Mouse (Mus musculus): Measurements from ENCODE around the gene H2-DMb2.
"Not testable (repeated sequence)": the region's sequence is repeated elsewhere in the genome, so short reads cannot be mapped to it uniquely, and the experiment has no call there.

H2-DMb2 gene

GRCm38 (mm10) chr17:34135297-34136224 lies 7.5 kb upstream of the H2-DMb2 start:
- DNase-seq (ENCODE audit: low spot score in 2 of 2) = peak; percentile 98 to 100

GRCm38 (mm10) chr17:34137601-34138000 lies 5.5 kb upstream of the H2-DMb2 start:
- no peak for DNase-seq (ENCODE audit: low spot score in 2 of 2)

GRCm38 (mm10) chr17:34138655-34139054 lies 4.5 kb upstream of the H2-DMb2 start:
- DNase-seq (ENCODE audit: low spot score in 2 of 2) = no peak

- DNase-seq (ENCODE audit: low spot score in 2 of 2) = no peak
Measured at GRCm38 (mm10) chr17:34139416-34139815, 3.7 kb upstream of the H2-DMb2 start.

GRCm38 (mm10) chr17:34140240-34140639 lies 2.9 kb upstream of the H2-DMb2 start:
- DNase-seq (ENCODE audit: low spot score in 2 of 2) = no peak

- peak in 1 of 2 experiments; percentile 58 for DNase-seq (ENCODE audit: low spot score in 2 of 2)
Measured at GRCm38 (mm10) chr17:34141448-34141847, 1.7 kb upstream of the H2-DMb2 start.

GRCm38 (mm10) chr17:34142456-34143010 lies 574 bp upstream of the H2-DMb2 start:
- DNase-seq (ENCODE audit: low spot score in 2 of 2) = no peak

GRCm38 (mm10) chr17:34143461-34143860 lies 354 bp downstream of the H2-DMb2 start:
- DNase-seq (ENCODE audit: low spot score in 2 of 2) = no peak

GRCm38 (mm10) chr17:34144221-34144620 lies 1.1 kb downstream of the H2-DMb2 start:
- not testable (repeated sequence) for DNase-seq (ENCODE audit: low spot score in 2 of 2)

- DNase-seq (ENCODE audit: low spot score in 2 of 2) = no peak
Measured at GRCm38 (mm10) chr17:34144960-34145371, 1.9 kb downstream of the H2-DMb2 start.

GRCm38 (mm10) chr17:34152923-34153322 lies 9.8 kb downstream of the H2-DMb2 start, which contains the start of gene H2-DMb1:
TSS of gene H2-DMb1 (plus strand) at chr17:34153072.
- DNase-seq (ENCODE audit: low spot score in 2 of 2) = peak in 1 of 2 experiments; percentile 69

GRCm38 (mm10) chr17:34155534-34155933 lies 12.4 kb downstream of the H2-DMb2 start:
- no peak for DNase-seq (ENCODE audit: low spot score in 2 of 2)

GRCm38 (mm10) chr17:34164202-34164895 lies 21.2 kb downstream of the H2-DMb2 start:
- no peak for DNase-seq (ENCODE audit: low spot score in 2 of 2)

GRCm38 (mm10) chr17:34165033-34165730 lies 22.1 kb downstream of the H2-DMb2 start:
- DNase-seq (ENCODE audit: low spot score in 2 of 2) = no peak

GRCm38 (mm10) chr17:34169279-34169678 lies 26.2 kb downstream of the H2-DMb2 start:
- DNase-seq (ENCODE audit: low spot score in 2 of 2) = peak in 1 of 2 experiments; percentile 26

- DNase-seq (ENCODE audit: low spot score in 2 of 2) = no peak
Measured at GRCm38 (mm10) chr17:34170487-34170876, 27.4 kb downstream of the H2-DMb2 start.

GRCm38 (mm10) chr17:34170877-34171498 lies 27.9 kb downstream of the H2-DMb2 start:
- peak; percentile 13 to 87 for DNase-seq (ENCODE audit: low spot score in 2 of 2)

GRCm38 (mm10) chr17:34172528-34172927 lies 29.4 kb downstream of the H2-DMb2 start:
- DNase-seq (ENCODE audit: low spot score in 2 of 2) = no peak

- DNase-seq (ENCODE audit: low spot score in 2 of 2) = no peak
Measured at GRCm38 (mm10) chr17:34174075-34174474, 31.0 kb downstream of the H2-DMb2 start.

GRCm38 (mm10) chr17:34177179-34177578 lies 34.1 kb downstream of the H2-DMb2 start:
- no peak for DNase-seq (ENCODE audit: low spot score in 2 of 2)

GRCm38 (mm10) chr17:34179019-34179418 lies 35.9 kb downstream of the H2-DMb2 start:
- no peak for DNase-seq (ENCODE audit: low spot score in 2 of 2)
